Mouse (Mus musculus): ENCODE measurements at regions not wholly inside any gene's neighbourhood (a gene's known extent, or its start where the extent isn't known, plus 50 kb on each side); places are given as distances from the start of the nearest gene placed in this dataset.

- TF ChIP-seq CTCF (IDR thresholded peaks at IDR 0.05) (no peak), POLR2A (IDR thresholded peaks at IDR 0.05; ENCODE audit: insufficient read depth, low read depth, low read length) (no peak)
These were observed 79.5 kb downstream of the Ackr3 start for GRCm38 (mm10) chr1:90283176-90283775.

All from heart, adult 2 months (tissue).